Mouse (Mus musculus) lung, adult 2 months (tissue): Measurements from ENCODE around the gene Stard7.

Experiments
- CTCF ChIP-seq: fragments of 200-500 bp; IDR thresholded peaks from 2 replicates; pipeline ENCODE4 v1.5.1; 2011; ENCODE audit warnings: mild to moderate bottlenecking, low read length, control low read depth; ENCODE audit not compliant: insufficient read depth
- POLR2A ChIP-seq: fragments of 200-500 bp; IDR thresholded peaks from 2 replicates; pipeline ENCODE4 v1.6.1; 2011; ENCODE audit warnings: low read depth, mild to moderate bottlenecking, control low read depth, low read length, borderline replicate concordance; ENCODE audit errors: extremely low read depth

GRCm38 (mm10) chr2:127335078-127335541 lies 65.1 kb downstream of the Stard7 start:
- TF ChIP-seq CTCF: no peak
- TF ChIP-seq POLR2A: no peak
